Mouse (Mus musculus): ENCODE data around the gene Ctnnd1. TPM values are rescaled to one million over a fixed set of nuclear protein-coding genes. Genes with fewer than 3 reads are reported as not detected.
A peak's percentile ranks its signal among the peaks of the same experiment; 100 is the strongest.

Gene Ctnnd1
- polyA plus RNA-seq, 1 experiment from 2014 or later, result 34.5 TPM

DNA sequence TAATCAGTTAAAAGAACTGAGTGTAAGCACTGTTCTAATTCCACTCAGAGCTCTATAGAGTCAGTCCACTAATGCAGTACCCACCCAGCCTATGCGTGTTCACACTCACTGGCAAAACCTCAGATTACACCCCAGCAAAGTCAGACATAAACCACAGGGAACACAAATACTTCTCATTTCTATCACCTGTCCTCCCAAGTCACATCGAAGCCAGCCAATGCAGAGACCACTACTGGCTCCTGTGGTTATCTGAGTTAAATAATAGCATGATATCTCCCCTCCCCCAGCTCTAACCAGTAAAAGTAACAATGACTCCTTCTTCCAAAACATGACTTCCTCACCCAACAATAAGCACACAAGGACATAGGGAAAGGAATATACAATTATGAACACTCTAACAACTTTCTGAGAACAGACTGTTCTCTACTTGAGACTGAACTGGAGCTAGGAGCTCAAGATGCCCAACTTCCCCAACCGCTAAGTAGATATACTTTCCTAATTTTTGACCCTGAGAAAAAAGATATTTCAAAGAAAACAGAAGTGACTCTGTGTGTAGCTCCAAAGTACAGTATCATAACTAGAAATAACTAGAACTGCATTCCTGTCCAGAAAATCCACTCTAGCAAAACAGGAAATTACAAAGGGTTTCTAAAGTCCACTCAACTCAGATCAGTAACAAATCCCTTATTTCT lies 27.0 kb downstream of the Ctnnd1 start:
- peak overlapping the region; percentile 45 for H3K27ac ChIP-seq (replicated peaks)
- no peak overlapping the region for H3K4me2 ChIP-seq (replicated peaks; ENCODE audit: low read depth)
- ATAC-seq (ENCODE audit: low FRiP score, low TSS enrichment) (no peak), DNase-seq (ENCODE audit: low spot score) (no peak)
- peaks cover 15% of the 10 kb centered on the region for H3K36me3 ChIP-seq (ENCODE audit: control insufficient read depth, insufficient read depth, low read length)
- H3K9ac ChIP-seq (ENCODE audit: low read length), result no peak overlapping the region
- WGBS, result 71% methylated on average over 3 of the region's 3 CpGs
- TF ChIP-seq EP300 (optimal IDR thresholded peaks at IDR 0.05) (no peak), CTCF (IDR thresholded peaks at IDR 0.05; ENCODE audit: low read depth) (no peak)
- H3K4me1 ChIP-seq (replicated peaks; ENCODE audit: control insufficient read depth, insufficient read depth), result peaks cover 2% of the 10 kb centered on the region
- no peaks in the 10 kb centered on the region for H3K27me3 ChIP-seq (ENCODE audit: control insufficient read depth, insufficient read depth, low read length)
- no peaks in the 10 kb centered on the region for H3K9me3 ChIP-seq (ENCODE audit: control insufficient read depth, low read length)
- H3K4me3 ChIP-seq (ENCODE audit: low read depth, low read length), result no peak overlapping the region

DNA sequence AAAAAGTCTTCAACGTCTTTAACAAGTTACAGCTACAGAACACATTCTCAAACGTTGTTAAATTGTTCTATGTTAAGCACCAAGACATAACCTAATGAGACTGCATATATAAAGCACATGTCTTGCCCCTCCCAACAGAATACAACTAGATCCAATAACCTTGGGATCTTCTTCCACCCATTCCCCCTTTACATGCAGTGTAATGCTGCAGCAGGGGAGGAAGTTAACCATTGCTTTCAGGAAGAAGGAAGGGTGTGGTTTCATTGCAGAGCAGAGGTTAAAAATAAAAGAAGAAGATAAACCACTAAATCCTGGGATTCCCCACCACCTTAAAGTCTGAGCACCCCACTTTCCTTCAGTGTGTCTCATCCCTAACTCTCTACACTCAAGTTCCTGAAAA lies 27.9 kb downstream of the Ctnnd1 start:
- H3K36me3 ChIP-seq (ENCODE audit: control insufficient read depth, insufficient read depth, low read length), result peaks cover 12% of the 10 kb centered on the region
- no peak for ATAC-seq (ENCODE audit: low FRiP score, low TSS enrichment)
- H3K9ac ChIP-seq (ENCODE audit: low read length), result no peak overlapping the region
- H3K9me3 ChIP-seq (ENCODE audit: control insufficient read depth, low read length), result no peaks in the 10 kb centered on the region
- no peak for DNase-seq (ENCODE audit: low spot score)
- H3K27ac ChIP-seq (replicated peaks), result peak overlapping the region; percentile 45
- H3K4me2 ChIP-seq (replicated peaks; ENCODE audit: low read depth), result no peak overlapping the region
- no peaks in the 10 kb centered on the region for H3K27me3 ChIP-seq (ENCODE audit: control insufficient read depth, insufficient read depth, low read length)
- H3K4me1 ChIP-seq (replicated peaks; ENCODE audit: control insufficient read depth, insufficient read depth), result peaks cover 2% of the 10 kb centered on the region
- H3K4me3 ChIP-seq (ENCODE audit: low read depth, low read length), result no peak overlapping the region
- TF ChIP-seq EP300 (optimal IDR thresholded peaks at IDR 0.05) (no peak), CTCF (IDR thresholded peaks at IDR 0.05; ENCODE audit: low read depth) (no peak)
- WGBS, result 39% methylated on average over 2 of the region's 2 CpGs

DNA sequence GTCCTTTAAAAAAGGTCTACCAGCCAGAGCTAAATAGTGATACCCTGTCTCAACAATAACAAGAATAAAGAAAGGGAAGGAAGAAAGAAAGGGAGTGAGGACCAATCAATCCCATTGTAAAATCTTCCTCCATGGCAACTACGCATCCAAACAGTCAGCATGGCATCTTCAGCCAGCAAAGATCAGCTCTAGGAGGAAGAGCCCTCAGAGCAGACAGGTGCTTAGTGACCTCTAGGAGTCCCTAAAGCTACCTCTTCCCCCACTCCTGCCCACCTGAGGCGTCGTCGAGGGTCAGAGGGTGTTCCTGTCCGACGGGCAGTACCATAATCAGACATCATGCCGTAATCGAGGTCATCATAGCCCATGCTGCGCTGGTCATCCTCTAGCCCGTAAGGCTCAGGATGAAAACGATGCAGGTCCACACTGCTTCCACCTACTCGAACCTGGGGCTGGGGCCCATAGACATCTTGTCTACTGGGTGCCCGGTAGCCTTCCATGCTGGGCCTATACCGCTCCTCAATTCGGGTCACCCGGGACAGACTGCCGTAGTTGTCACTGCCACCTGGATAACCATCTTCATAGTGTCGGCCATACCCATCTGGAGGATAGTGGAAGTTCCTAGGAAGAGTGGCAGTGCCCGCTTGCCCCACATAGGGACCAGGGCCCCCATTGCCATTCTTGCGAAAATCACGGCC lies 30.8 kb downstream of the Ctnnd1 start:
- H3K9ac ChIP-seq (ENCODE audit: low read length), result no peak overlapping the region
- TF ChIP-seq EP300 (optimal IDR thresholded peaks at IDR 0.05) (no peak), CTCF (IDR thresholded peaks at IDR 0.05; ENCODE audit: low read depth) (no peak)
- DNase-seq (ENCODE audit: low spot score), result no peak
- H3K4me2 ChIP-seq (replicated peaks; ENCODE audit: low read depth), result no peak overlapping the region
- no peaks in the 10 kb centered on the region for H3K27me3 ChIP-seq (ENCODE audit: control insufficient read depth, insufficient read depth, low read length)
- 94% methylated on average over 21 of the region's 21 CpGs for WGBS
- H3K4me1 ChIP-seq (replicated peaks; ENCODE audit: control insufficient read depth, insufficient read depth), result peaks cover 2% of the 10 kb centered on the region
- H3K4me3 ChIP-seq (ENCODE audit: low read depth, low read length), result no peak overlapping the region
- peaks cover 31% of the 10 kb centered on the region for H3K36me3 ChIP-seq (ENCODE audit: control insufficient read depth, insufficient read depth, low read length)
- H3K9me3 ChIP-seq (ENCODE audit: control insufficient read depth, low read length), result no peaks in the 10 kb centered on the region
- peak overlapping the region; percentile 31 for H3K27ac ChIP-seq (replicated peaks)
- ATAC-seq (ENCODE audit: low FRiP score, low TSS enrichment), result no peak; the same call in 1 of the 2 replicates

GRCm38 (mm10) chr2:84618914-84619313 lies 31.7 kb downstream of the Ctnnd1 start:
- H3K4me2 ChIP-seq (replicated peaks; ENCODE audit: low read depth), result no peak overlapping the region
- no peaks in the 10 kb centered on the region for H3K9me3 ChIP-seq (ENCODE audit: control insufficient read depth, low read length)
- DNase-seq (ENCODE audit: low spot score) (peak; percentile 38), ATAC-seq (ENCODE audit: low FRiP score, low TSS enrichment) (peak; percentile 87)
- peak overlapping the region; percentile 67 for H3K27ac ChIP-seq (replicated peaks)
- TF ChIP-seq CTCF (IDR thresholded peaks at IDR 0.05; ENCODE audit: low read depth), result no peak
- H3K27me3 ChIP-seq (ENCODE audit: control insufficient read depth, insufficient read depth, low read length), result no peaks in the 10 kb centered on the region
- H3K4me1 ChIP-seq (replicated peaks; ENCODE audit: control insufficient read depth, insufficient read depth), result peaks cover 2% of the 10 kb centered on the region
- H3K36me3 ChIP-seq (ENCODE audit: control insufficient read depth, insufficient read depth, low read length), result peaks cover 32% of the 10 kb centered on the region
- WGBS, result 37% methylated on average over 2 of the region's 2 CpGs
- no peak overlapping the region for H3K9ac ChIP-seq (ENCODE audit: low read length)
- H3K4me3 ChIP-seq (ENCODE audit: low read depth, low read length), result no peak overlapping the region

DNA sequence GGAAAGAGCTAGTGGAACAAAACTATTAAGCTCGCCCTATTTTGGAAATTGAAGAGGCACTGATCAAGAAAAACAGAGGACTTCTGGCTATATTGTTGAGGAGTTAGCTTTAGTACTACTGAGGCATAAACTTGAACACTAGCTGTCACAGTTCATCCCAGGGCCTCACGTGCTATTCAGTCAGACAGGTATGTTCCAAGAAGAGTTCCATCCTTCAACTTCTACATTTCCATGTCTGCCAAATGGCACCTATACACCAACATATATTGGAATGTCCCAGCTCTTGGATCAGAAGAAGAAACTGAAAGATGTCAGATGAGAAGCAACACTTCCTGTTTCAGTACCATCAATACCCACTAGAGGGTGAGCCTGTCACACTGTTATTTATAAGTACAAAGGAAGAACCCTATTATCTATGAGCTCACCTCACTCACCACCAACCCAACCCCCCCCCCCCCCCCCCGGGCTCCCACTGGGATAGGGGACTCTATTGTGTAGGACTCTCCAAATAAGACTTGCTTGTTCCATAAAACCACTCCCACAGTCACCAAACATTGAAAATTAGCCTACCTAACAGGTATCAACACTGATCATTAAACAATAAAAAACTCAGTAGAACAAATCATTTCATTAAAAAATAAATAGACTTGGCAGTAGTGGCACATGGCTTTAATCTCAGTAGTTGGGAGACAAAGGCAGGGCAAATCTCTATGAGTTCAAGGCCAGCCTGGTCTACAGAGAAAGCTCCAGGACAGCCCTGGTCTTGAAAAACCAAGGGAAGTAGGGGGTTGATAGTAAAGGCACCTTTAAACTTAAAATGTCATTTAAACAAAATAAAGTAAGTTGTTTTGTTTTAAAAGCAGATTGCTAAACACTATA lies 32.7 kb downstream of the Ctnnd1 start:
- Histone ChIP-seq H3K9me3 (ENCODE audit: control insufficient read depth, low read length) (no peaks in the 10 kb centered on the region), H3K36me3 (ENCODE audit: control insufficient read depth, insufficient read depth, low read length) (peaks cover 38% of the 10 kb centered on the region), H3K4me1 (replicated peaks; ENCODE audit: control insufficient read depth, insufficient read depth) (peaks cover 2% of the 10 kb centered on the region; the same call in 1 of the 2 replicates), H3K9ac (ENCODE audit: low read length) (no peak overlapping the region), H3K27ac (replicated peaks) (no peak overlapping the region), H3K27me3 (ENCODE audit: control insufficient read depth, insufficient read depth, low read length) (no peaks in the 10 kb centered on the region), H3K4me2 (replicated peaks; ENCODE audit: low read depth) (no peak overlapping the region), H3K4me3 (ENCODE audit: low read depth, low read length) (no peak overlapping the region)
- ATAC-seq (ENCODE audit: low FRiP score, low TSS enrichment) (peak; percentile 30), DNase-seq (ENCODE audit: low spot score) (peak; percentile 49)
- TF ChIP-seq CTCF (IDR thresholded peaks at IDR 0.05; ENCODE audit: low read depth) (peak; percentile 82), EP300 (optimal IDR thresholded peaks at IDR 0.05) (no peak)
- 53% methylated on average over 3 of the region's 3 CpGs for WGBS
